Mouse (Mus musculus) lung, postnatal 0 days (tissue): ENCODE results near the gene Rp9. TPM values are rescaled to one million over a fixed set of nuclear protein-coding genes. Genes with fewer than 3 reads are reported as not detected.

Experiments
- ATAC-seq: fragments of 200-750 bp; cut with Nextera tagmentation; 2 replicates; pipeline ENCODE4 v1.8.0; 2017; ENCODE audit warnings: moderate library complexity
- DNase-seq: peaks from one replicate; pipeline ENCODE4 v3.0.0-alpha.2; 2016; ENCODE audit warnings: low spot score
- H3K27ac ChIP-seq: fragments of 300-500 bp; sonication (generic); 2 replicates; pipeline ENCODE4 v1.5.1; 2014; ENCODE audit warnings: antibody characterized with exemption, mild to moderate bottlenecking, low read length, mixed read lengths
- H3K27me3 ChIP-seq: fragments of 300-500 bp; sonication (generic); replicated peaks from 2 replicates; pipeline ENCODE4 v1.6.1; 2014; ENCODE audit warnings: low read length, mixed read lengths; ENCODE audit not compliant: insufficient read depth
- H3K36me3 ChIP-seq: fragments of 300-500 bp; sonication (generic); 2 replicates; pipeline ENCODE4 v1.6.1; 2014; ENCODE audit warnings: low read length, mixed read lengths; ENCODE audit not compliant: insufficient read depth
- H3K4me1 ChIP-seq: fragments of 300-500 bp; sonication (generic); 2 replicates; pipeline ENCODE4 v1.6.1; 2014; ENCODE audit warnings: antibody characterized with exemption, low read depth, low read length, mixed read lengths; ENCODE audit not compliant: insufficient read depth
- H3K4me2 ChIP-seq: fragments of 300-500 bp; sonication (generic); replicated peaks from 2 replicates; pipeline ENCODE4 v1.6.1; 2014; ENCODE audit warnings: low read depth, mild to moderate bottlenecking, low read length, moderate library complexity, mixed read lengths
- H3K4me3 ChIP-seq: fragments of 300-500 bp; sonication (generic); 2 replicates; pipeline ENCODE4 v1.5.1; 2014; ENCODE audit warnings: low read depth, low read length
- H3K9ac ChIP-seq: fragments of 300-500 bp; sonication (generic); replicated peaks from 2 replicates; pipeline ENCODE4 v1.6.1; 2014; ENCODE audit warnings: low read depth, mild to moderate bottlenecking
- H3K9me3 ChIP-seq: fragments of 300-500 bp; sonication (generic); 2 replicates; pipeline ENCODE4 v1.6.1; 2016; ENCODE audit warnings: low read length, mixed read lengths
- CTCF ChIP-seq: IDR thresholded peaks from 2 replicates; pipeline ENCODE4 v1.5.1; 2016; ENCODE audit warnings: antibody characterized with exemption, mild to moderate bottlenecking
- EP300 ChIP-seq: IDR thresholded peaks from 2 replicates; pipeline ENCODE4 v1.6.1; 2016; ENCODE audit warnings: antibody characterized with exemption, mild to moderate bottlenecking, control low read depth
- WGBS: fragments of 180-500 bp; shearing (Covaris S2); extraction: QIAGEN DNeasy Blood & Tissue Kit; methylation state at CpG from one replicate; pipeline ENCODE4 v1.1.7; 2014; 5-methylcytosine and 5-hydroxymethylcytosine counted together
- polyA plus RNA-seq: library from polyadenylated mRNA; unstranded; fragments of >200 nt; fragmentation: Nextera tagmentation; extraction: Ambion mirVana; gene quantifications from 2 replicates; pipeline ENCODE4 v1.2.1, GENCODE M21; 2015

Gene Rp9
- polyA plus RNA-seq, 1 experiment from 2014 or later, result 68.1 TPM

DNA sequence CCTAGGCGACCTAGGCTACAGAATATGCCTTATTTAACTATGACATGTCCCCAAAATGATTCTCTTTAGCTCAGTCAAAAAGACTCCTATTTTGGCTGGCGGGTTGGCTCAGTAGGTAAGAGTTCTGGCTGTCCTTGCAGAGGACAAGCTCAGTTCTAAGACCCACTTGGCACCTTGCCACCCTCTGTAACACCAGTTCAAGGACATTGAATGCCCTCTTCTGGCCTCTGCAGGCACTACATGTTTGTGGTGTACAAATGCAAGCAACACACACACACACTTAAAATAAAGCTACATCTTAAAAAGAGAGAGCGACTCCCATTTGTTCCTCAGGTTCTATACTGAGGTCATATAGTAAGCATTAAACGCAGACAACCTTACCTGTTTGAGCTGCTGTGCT, 96.8 kb downstream of the Rp9 start:
- Histone ChIP-seq H3K36me3 (no peaks in the 10 kb centered on the region), H3K4me3 (no peak overlapping the region), H3K27ac (no peak overlapping the region), H3K9me3 (no peaks in the 10 kb centered on the region), H3K27me3 (no peaks in the 10 kb centered on the region), H3K4me2 (no peak overlapping the region), H3K4me1 (no peaks in the 10 kb centered on the region), H3K9ac (no peak overlapping the region)
- DNase-seq (no peak), ATAC-seq (no peak)
- TF ChIP-seq CTCF (peak; percentile 47), EP300 (no peak)
- 96% methylated on average over 4 of the region's 4 CpGs for WGBS

DNA sequence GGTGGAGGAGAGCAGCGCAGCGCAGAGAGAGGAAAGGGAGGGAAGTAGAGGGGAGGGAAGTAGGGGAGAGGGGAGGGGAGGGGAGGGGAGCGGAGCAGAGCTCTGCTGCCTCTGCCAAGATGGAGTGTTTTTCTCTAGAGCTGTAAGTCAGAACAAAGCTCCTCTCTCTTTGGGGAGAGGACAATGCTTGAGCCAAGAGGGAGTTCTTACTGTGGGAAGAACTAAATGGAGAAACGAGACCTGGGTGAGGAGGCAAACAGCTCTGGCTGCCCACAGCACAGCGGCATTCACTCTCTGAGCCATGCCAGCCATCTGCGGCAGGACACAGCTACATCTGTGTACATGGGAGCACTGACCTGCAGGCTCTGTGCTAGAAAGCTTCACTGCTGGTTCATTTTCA, 101.5 kb downstream of the Rp9 start:
- Histone ChIP-seq H3K27me3 (no peaks in the 10 kb centered on the region), H3K4me2 (0 out of 2 replicates have a peak overlapping the region, but pooled peaks have one; percentile 14), H3K9ac (no peak overlapping the region), H3K4me3 (no peak overlapping the region), H3K27ac (peak overlapping the region; percentile 51), H3K36me3 (no peaks in the 10 kb centered on the region), H3K4me1 (no peaks in the 10 kb centered on the region), H3K9me3 (no peaks in the 10 kb centered on the region)
- ATAC-seq (peak; percentile 33; the same call in 1 of the 2 replicates), DNase-seq (peak; percentile 25)
- 66% methylated on average over 6 of the region's 6 CpGs for WGBS
- TF ChIP-seq CTCF (no peak), EP300 (no peak)

DNA sequence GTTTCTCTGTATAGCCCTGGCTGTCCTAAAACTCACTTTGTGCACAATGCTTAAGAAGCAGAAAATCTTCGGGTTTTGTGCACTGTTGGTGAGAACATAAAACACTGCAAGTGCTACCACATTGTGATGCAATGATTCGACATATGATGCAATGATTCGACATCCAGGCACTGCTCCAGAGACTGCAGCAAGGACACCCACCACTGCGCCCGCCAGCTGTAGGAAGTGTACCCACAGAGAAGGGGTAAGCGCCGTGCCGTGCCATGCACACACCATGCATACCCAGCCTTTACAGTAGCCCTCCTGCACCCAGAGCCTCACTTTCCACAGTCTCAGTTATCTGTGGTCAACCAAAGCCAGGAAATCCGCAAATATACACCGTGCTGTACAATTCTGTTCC, 102.9 kb downstream of the Rp9 start:
- H3K27me3 ChIP-seq, result no peaks in the 10 kb centered on the region
- no peaks in the 10 kb centered on the region for H3K4me1 ChIP-seq
- DNase-seq, result no peak
- 89% methylated on average over 10 of the region's 10 CpGs for WGBS
- no peaks in the 10 kb centered on the region for H3K9me3 ChIP-seq
- no peak overlapping the region for H3K27ac ChIP-seq
- H3K9ac ChIP-seq, result no peak overlapping the region
- no peak for TF ChIP-seq CTCF
- TF ChIP-seq EP300, result no peak
- no peaks in the 10 kb centered on the region for H3K36me3 ChIP-seq
- no peak for ATAC-seq
- H3K4me2 ChIP-seq, result no peak overlapping the region
- no peak overlapping the region for H3K4me3 ChIP-seq

DNA sequence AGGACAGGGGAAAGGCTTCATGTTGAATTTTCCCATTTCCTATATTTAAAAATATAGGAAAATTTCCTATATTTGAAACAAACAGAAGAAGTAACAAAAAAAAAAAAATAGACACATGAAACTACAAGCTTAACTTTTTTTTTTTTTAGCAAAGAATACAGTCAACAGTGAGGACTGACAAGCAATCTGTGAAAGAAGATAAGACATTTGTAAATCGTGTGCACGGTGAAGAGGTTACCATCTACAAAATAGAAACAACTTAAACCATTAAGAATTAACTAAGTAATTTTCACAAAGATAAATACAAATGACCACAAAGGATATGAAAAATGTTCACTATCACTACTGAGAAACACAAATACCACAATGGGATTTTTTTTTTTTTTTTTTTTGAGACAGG, 103.3 kb downstream of the Rp9 start:
- H3K27me3 ChIP-seq, result no peaks in the 10 kb centered on the region
- no peak for ATAC-seq
- 88% methylated on average over 2 of the region's 2 CpGs for WGBS
- H3K9me3 ChIP-seq, result no peaks in the 10 kb centered on the region
- no peak overlapping the region for H3K27ac ChIP-seq
- no peak overlapping the region for H3K4me2 ChIP-seq
- H3K36me3 ChIP-seq, result no peaks in the 10 kb centered on the region
- no peak overlapping the region for H3K4me3 ChIP-seq
- DNase-seq, result no peak
- TF ChIP-seq EP300, result no peak
- TF ChIP-seq CTCF, result no peak
- no peaks in the 10 kb centered on the region for H3K4me1 ChIP-seq
- no peak overlapping the region for H3K9ac ChIP-seq

Other genes starting within 250 kb of the Rp9 start
- 17.8 and 20.0 TPM in 2 replicates for gene Zfp809, start 244.0 kb downstream of the Rp9 start, polyA plus RNA-seq
- gene Zfp599, start 209.8 kb downstream of the Rp9 start, polyA plus RNA-seq, result 0.84 and 0.97 TPM in 2 replicates
- 13.6 and 15.3 TPM in 2 replicates for gene Zfp810, start 162.1 kb downstream of the Rp9 start, polyA plus RNA-seq
- 2.8 and 4.2 TPM in 2 replicates for gene Anln, start 80.6 kb downstream of the Rp9 start, polyA plus RNA-seq
- gene 9530077C05Rik, start 58.2 kb downstream of the Rp9 start, polyA plus RNA-seq, result 4.5 and 4.9 TPM in 2 replicates
- gene Gm17545, start 15.5 kb downstream of the Rp9 start, polyA plus RNA-seq, result not detected in 2 replicates
- 7.1 and 11.2 TPM in 2 replicates for gene Bbs9, start 6.0 kb upstream of the Rp9 start, polyA plus RNA-seq